In genomic region chr1:171043594-171044153, GRCm38 (mm10) we compare ENCODE assay signal across 8 mouse cellular contexts. TPM values are rescaled to one million over a fixed set of nuclear protein-coding genes. Genes with fewer than 3 reads are reported as not detected.
DNase-seq lines count a peak whose midpoint lies in the region; ATAC-seq and TF ChIP-seq lines count a peak whose summit lies in the region.
"Had no signal": no experiment of that assay in that cellular context is flagged by ENCODE, and none has a peak within 500 bp of the region (broad histone marks: within the 10 kb centered on the region; RNA-seq: fewer than 3 reads in every experiment).

No protein-coding gene starts in this region.

- H3K27ac ChIP-seq in embryonic facial prominence, embryonic 15.5 days (replicated peaks), result peak overlapping the region; percentile 95
- no peak overlapping the region for H3K27ac ChIP-seq in limb, embryonic 11.5 days (replicated peaks; ENCODE audit: low read depth, low read length)
- H3K27ac ChIP-seq in stomach, embryonic 15.5 days, result peak overlapping the region; percentile 92; the same call in 1 of the 2 replicates

- no peaks in the 10 kb centered on the region for H3K9me3 ChIP-seq in megakaryocyte, embryonic 14.5 days
- H3K9me3 ChIP-seq in embryonic facial prominence, embryonic 15.5 days (replicated peaks), result no peaks in the 10 kb centered on the region
- no peaks in the 10 kb centered on the region for H3K9me3 ChIP-seq in limb, embryonic 11.5 days (ENCODE audit: control insufficient read depth, low read length)
- no peaks in the 10 kb centered on the region for H3K9me3 ChIP-seq in stomach, embryonic 15.5 days

- ATAC-seq in megakaryocyte, adult 5-6 weeks (ENCODE audit: poor library complexity, severe bottlenecking), result no peak
- no peak for ATAC-seq in embryonic facial prominence, embryonic 15.5 days (ENCODE audit: insufficient number of reproducible peaks, low FRiP score, low TSS enrichment, low read depth)
- no peak for ATAC-seq in limb, embryonic 11.5 days (ENCODE audit: insufficient number of reproducible peaks, low FRiP score, low TSS enrichment, low read depth)
- ATAC-seq in stomach, embryonic 15.5 days (ENCODE audit: insufficient read depth, low FRiP score, low read depth), result no peak
- ATAC-seq in inflammation-experienced regulatory T-cells, adult 6 months, result no peak

- peak overlapping the region; percentile 94 for H3K4me3 ChIP-seq in megakaryocyte, embryonic 14.5 days (replicated peaks)
- peak overlapping the region; percentile 78 for H3K4me3 ChIP-seq in embryonic facial prominence, embryonic 15.5 days (replicated peaks)
- H3K4me3 ChIP-seq in limb, embryonic 11.5 days (ENCODE audit: low read depth, low read length), result peak overlapping the region; percentile 57; the same call in 1 of the 2 replicates
- H3K4me3 ChIP-seq in stomach, embryonic 15.5 days (replicated peaks), result peak overlapping the region; percentile 73
- no peak overlapping the region for H3K4me3 ChIP-seq in lung, adult 2 months (replicated peaks; ENCODE audit: extremely low read depth, low read depth, low read length)

- H3K9ac ChIP-seq in embryonic facial prominence, embryonic 15.5 days, result no peak overlapping the region
- H3K9ac ChIP-seq in limb, embryonic 11.5 days (ENCODE audit: low read length), result no peak overlapping the region
- no peak overlapping the region; the same call in 1 of the 2 replicates for H3K9ac ChIP-seq in stomach, embryonic 15.5 days

- no peak for DNase-seq in limb, embryonic 11.5 days (ENCODE audit: low spot score)
- DNase-seq in lung, adult 2 months, result no peak

- no peak for TF ChIP-seq CTCF in lung, adult 2 months (IDR thresholded peaks at IDR 0.05; ENCODE audit: insufficient read depth, low read length)

- TF ChIP-seq POLR2A in lung, adult 2 months (IDR thresholded peaks at IDR 0.05; ENCODE audit: borderline replicate concordance, extremely low read depth, low read depth, low read length), result no peak

- WGBS in embryonic facial prominence, embryonic 15.5 days, result 64% methylated on average over 3 of the region's 3 CpGs
- 68% methylated on average over 3 of the region's 3 CpGs for WGBS in limb, embryonic 11.5 days
- 61% methylated on average over 3 of the region's 3 CpGs for WGBS in stomach, embryonic 15.5 days
- 70% methylated on average over 3 of the region's 3 CpGs for WGBS in lung, adult 2 months

- H3K36me3 ChIP-seq in megakaryocyte, embryonic 14.5 days (replicated peaks; ENCODE audit: low read length), result no peaks in the 10 kb centered on the region
- no peaks in the 10 kb centered on the region for H3K36me3 ChIP-seq in embryonic facial prominence, embryonic 15.5 days
- no peaks in the 10 kb centered on the region for H3K36me3 ChIP-seq in limb, embryonic 11.5 days (ENCODE audit: control insufficient read depth, insufficient read depth, low read length)
- no peaks in the 10 kb centered on the region for H3K36me3 ChIP-seq in stomach, embryonic 15.5 days

- H3K27me3 ChIP-seq in megakaryocyte, embryonic 14.5 days (replicated peaks), result peaks cover 3% of the 10 kb centered on the region
- peaks cover 5% of the 10 kb centered on the region; the same call in 1 of the 2 replicates for H3K27me3 ChIP-seq in embryonic facial prominence, embryonic 15.5 days
- H3K27me3 ChIP-seq in limb, embryonic 11.5 days (ENCODE audit: control insufficient read depth, insufficient read depth, low read length), result no peaks in the 10 kb centered on the region
- H3K27me3 ChIP-seq in stomach, embryonic 15.5 days (replicated peaks), result no peaks in the 10 kb centered on the region

- H3K4me2 ChIP-seq in embryonic facial prominence, embryonic 15.5 days (replicated peaks), result peak overlapping the region; percentile 52
- peak overlapping the region; percentile 43; the same call in 1 of the 2 replicates for H3K4me2 ChIP-seq in limb, embryonic 11.5 days (ENCODE audit: low read depth, severe bottlenecking)
- peak overlapping the region; percentile 55 for H3K4me2 ChIP-seq in stomach, embryonic 15.5 days

- H3K4me1 ChIP-seq in megakaryocyte, embryonic 14.5 days, result peaks cover 3% of the 10 kb centered on the region; the same call in 1 of the 2 replicates
- H3K4me1 ChIP-seq in embryonic facial prominence, embryonic 15.5 days, result peaks cover 2% of the 10 kb centered on the region; the same call in 1 of the 2 replicates
- no peaks in the 10 kb centered on the region for H3K4me1 ChIP-seq in limb, embryonic 11.5 days (ENCODE audit: control insufficient read depth, insufficient read depth, low read length)
- H3K4me1 ChIP-seq in stomach, embryonic 15.5 days, result no peaks in the 10 kb centered on the region; the same call in 1 of the 2 replicates
- H3K4me1 ChIP-seq in lung, adult 2 months (ENCODE audit: control insufficient read depth, insufficient read depth, low read length), result no peaks in the 10 kb centered on the region

RNA-seq across cellular contexts. Expression of gene Fcgr3, which starts 21.1 kb away (rescaled TPM):
- 9.2 TPM in 1 of 2 replicates, not detected in the other for polyA plus RNA-seq in megakaryocyte, embryonic 14.5 days (2012; ENCODE audit: insufficient read depth, low replicate concordance)
- 499 and 513 TPM in 2 replicates for total RNA-seq in megakaryocyte, adult 5-6 weeks (2015)
- total RNA-seq in megakaryocyte, adult 5-6 weeks (2017), result 540 and 572 TPM in 2 replicates
- polyA plus RNA-seq in embryonic facial prominence, embryonic 15.5 days (2015; fragmentation: Nextera tagmentation; extraction: Ambion mirVana), result 25.6 and 26.1 TPM in 2 replicates
- polyA plus RNA-seq in limb, embryonic 11.5 days (2014; fragmentation: Nextera tagmentation; extraction: Ambion mirVana), result 4.0 and 4.7 TPM in 2 replicates
- polyA plus RNA-seq in stomach, embryonic 15.5 days (2015; fragmentation: Nextera tagmentation; extraction: Ambion mirVana), result 18.7 and 18.8 TPM in 2 replicates
- 1 to 10 TPM in 1 of 3 experiments, under 1 TPM in 1, not detected in 1; 0.98 to 1.5 TPM for polyA plus RNA-seq in inflammation-experienced regulatory T-cells, adult 6 months (2017; shearing (Covaris generic))
- polyA plus RNA-seq in lung, adult 2 months (2012; rRNA removed), result 19.5 and 23.3 TPM in 2 replicates

RNA-seq across cellular contexts. Expression of gene Fcgr4, which starts 25.0 kb away (rescaled TPM):
- 0.07 TPM in 1 of 2 replicates, not detected in the other for polyA plus RNA-seq in megakaryocyte, embryonic 14.5 days (2012; ENCODE audit: insufficient read depth, low replicate concordance)
- 34.6 and 34.8 TPM in 2 replicates for total RNA-seq in megakaryocyte, adult 5-6 weeks (2015)
- total RNA-seq in megakaryocyte, adult 5-6 weeks (2017), result 30.0 and 47.4 TPM in 2 replicates
- polyA plus RNA-seq in embryonic facial prominence, embryonic 15.5 days (2015; fragmentation: Nextera tagmentation; extraction: Ambion mirVana), result 0.53 and 1.8 TPM in 2 replicates
- polyA plus RNA-seq in limb, embryonic 11.5 days (2014; fragmentation: Nextera tagmentation; extraction: Ambion mirVana), result 0.26 and 0.27 TPM in 2 replicates
- 1.3 and 1.7 TPM in 2 replicates for polyA plus RNA-seq in stomach, embryonic 15.5 days (2015; fragmentation: Nextera tagmentation; extraction: Ambion mirVana)
- polyA plus RNA-seq in inflammation-experienced regulatory T-cells, adult 6 months (2017; shearing (Covaris generic)), result not detected
- 6.8 and 7.9 TPM in 2 replicates for polyA plus RNA-seq in lung, adult 2 months (2012; rRNA removed)
- total RNA-seq: left cerebral cortex, postnatal 36 days had no signal
